Mouse (Mus musculus): ENCODE measurements around the gene Bhmt. TPM values are rescaled to one million over a fixed set of nuclear protein-coding genes. Genes with fewer than 3 reads are reported as not detected.

Bhmt gene
- polyA plus RNA-seq (2012; rRNA removed), result 12.1 and 24.5 TPM in 2 replicates
- 71.1 and 81.8 TPM in 2 replicates for polyA plus RNA-seq (2014; fragmentation: Nextera tagmentation; extraction: Ambion mirVana)

- Histone ChIP-seq H3K4me1 (replicated peaks; ENCODE audit: control insufficient read depth in 2 of 2, insufficient read depth in 2 of 2, low read length in 1 of 2) (peaks cover 0 to 9% of the 10 kb centered on the region in 2 experiments; a peak in 1 of 4 replicates), H3K9me3 (ENCODE audit: control insufficient read depth, low read length) (no peaks in the 10 kb centered on the region), H3K27me3 (ENCODE audit: control insufficient read depth, insufficient read depth, low read length) (no peaks in the 10 kb centered on the region), H3K4me2 (ENCODE audit: low read depth) (peak within 1 kb of the TSS; percentile 47), H3K36me3 (replicated peaks; ENCODE audit: control insufficient read depth, insufficient read depth, low read depth) (no peaks in the 10 kb centered on the region), H3K27ac (no peak within 1 kb of the TSS), H3K4me3 (ENCODE audit: insufficient read depth in 1 of 2, low read depth in 2 of 2, low read length in 2 of 2) (peak within 1 kb of the TSS; percentile 25 to 34), H3K9ac (replicated peaks) (no peak within 1 kb of the TSS)
- DNase-seq (ENCODE audit: low read depth in 3 of 3, low spot score in 3 of 3), result no peak
- ATAC-seq (ENCODE audit: insufficient read depth), result peak; percentile 43; the same call in 1 of the 2 replicates
- no peak for TF ChIP-seq EP300 (IDR thresholded peaks at IDR 0.05; ENCODE audit: low read depth)
- TF ChIP-seq CTCF (IDR thresholded peaks at IDR 0.05; ENCODE audit: low read depth), result no peak
- 53% methylated on average over 19 of the region's 19 CpGs for WGBS (ENCODE audit: insufficient replicate concordance)
Measured at GRCm38 (mm10) chr13:93637282-93638245, at the start of gene Bhmt. Gene Bhmt (minus strand): TSS chr13:93637961.

GRCm38 (mm10) chr13:93687321-93687720 lies 49.6 kb upstream of the Bhmt start:
- Histone ChIP-seq H3K9ac (replicated peaks) (no peak overlapping the region), H3K9me3 (ENCODE audit: control insufficient read depth, low read length) (no peaks in the 10 kb centered on the region), H3K4me3 (ENCODE audit: insufficient read depth in 1 of 2, low read depth in 2 of 2, low read length in 2 of 2) (no peak overlapping the region), H3K4me1 (replicated peaks; ENCODE audit: control insufficient read depth in 2 of 2, insufficient read depth in 2 of 2, low read length in 1 of 2) (no peaks in the 10 kb centered on the region), H3K36me3 (replicated peaks; ENCODE audit: control insufficient read depth, insufficient read depth, low read depth) (no peaks in the 10 kb centered on the region), H3K27ac (no peak overlapping the region), H3K27me3 (ENCODE audit: control insufficient read depth, insufficient read depth, low read length) (no peaks in the 10 kb centered on the region), H3K4me2 (ENCODE audit: low read depth) (no peak overlapping the region)
- TF ChIP-seq EP300 (IDR thresholded peaks at IDR 0.05; ENCODE audit: low read depth), result no peak
- TF ChIP-seq CTCF (IDR thresholded peaks at IDR 0.05; ENCODE audit: low read depth), result no peak
- WGBS (ENCODE audit: insufficient replicate concordance), result 36% methylated on average over 5 of the region's 5 CpGs
- no peak for ATAC-seq (ENCODE audit: insufficient read depth)
- no peak for DNase-seq (ENCODE audit: low read depth in 3 of 3, low spot score in 3 of 3)

- Histone ChIP-seq H3K9me3 (ENCODE audit: control insufficient read depth, low read length) (no peaks in the 10 kb centered on the region), H3K4me3 (ENCODE audit: insufficient read depth in 1 of 2, low read depth in 2 of 2, low read length in 2 of 2) (no peak overlapping the region), H3K9ac (replicated peaks) (no peak overlapping the region), H3K4me2 (ENCODE audit: low read depth) (no peak overlapping the region), H3K4me1 (replicated peaks; ENCODE audit: control insufficient read depth in 2 of 2, insufficient read depth in 2 of 2, low read length in 1 of 2) (no peaks in the 10 kb centered on the region), H3K27me3 (ENCODE audit: control insufficient read depth, insufficient read depth, low read length) (no peaks in the 10 kb centered on the region), H3K27ac (no peak overlapping the region), H3K36me3 (replicated peaks; ENCODE audit: control insufficient read depth, insufficient read depth, low read depth) (no peaks in the 10 kb centered on the region)
- TF ChIP-seq CTCF (IDR thresholded peaks at IDR 0.05; ENCODE audit: low read depth) (no peak), EP300 (IDR thresholded peaks at IDR 0.05; ENCODE audit: low read depth) (no peak)
- ATAC-seq (ENCODE audit: insufficient read depth) (no peak), DNase-seq (ENCODE audit: low read depth in 3 of 3, low spot score in 3 of 3) (no peak)
- WGBS (ENCODE audit: insufficient replicate concordance), result 68% methylated on average over 4 of the region's 4 CpGs
Measured at GRCm38 (mm10) chr13:93685226-93685625, 47.5 kb upstream of the Bhmt start.

DNA sequence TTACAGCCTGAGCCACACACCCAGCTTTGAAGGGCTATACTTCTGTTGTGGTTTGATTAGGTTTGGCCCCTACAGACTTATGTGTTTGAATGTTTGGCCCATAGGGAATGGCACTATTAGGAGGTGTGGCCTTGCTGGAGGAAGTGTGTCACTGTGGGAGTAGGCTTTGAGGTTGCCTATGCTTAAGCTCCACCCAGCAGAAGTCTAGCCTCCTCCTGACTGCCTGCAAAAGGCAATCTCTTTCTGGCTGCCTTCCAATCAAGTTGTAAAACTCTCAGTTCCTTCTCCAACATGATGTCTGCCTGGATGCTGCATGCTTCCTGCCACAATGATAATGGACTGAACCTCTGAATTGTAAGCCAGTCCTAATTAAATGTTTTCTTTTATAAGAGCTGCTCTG lies 45.6 kb upstream of the Bhmt start:
- no peak for DNase-seq (ENCODE audit: low read depth in 3 of 3, low spot score in 3 of 3)
- TF ChIP-seq EP300 (IDR thresholded peaks at IDR 0.05; ENCODE audit: low read depth), result no peak
- TF ChIP-seq CTCF (IDR thresholded peaks at IDR 0.05; ENCODE audit: low read depth), result no peak
- ATAC-seq (ENCODE audit: insufficient read depth), result no peak
- Histone ChIP-seq H3K4me3 (ENCODE audit: insufficient read depth in 1 of 2, low read depth in 2 of 2, low read length in 2 of 2) (no peak overlapping the region), H3K4me1 (replicated peaks; ENCODE audit: control insufficient read depth in 2 of 2, insufficient read depth in 2 of 2, low read length in 1 of 2) (no peaks in the 10 kb centered on the region), H3K9ac (replicated peaks) (no peak overlapping the region), H3K4me2 (ENCODE audit: low read depth) (no peak overlapping the region), H3K27me3 (ENCODE audit: control insufficient read depth, insufficient read depth, low read length) (no peaks in the 10 kb centered on the region), H3K36me3 (replicated peaks; ENCODE audit: control insufficient read depth, insufficient read depth, low read depth) (no peaks in the 10 kb centered on the region), H3K27ac (no peak overlapping the region), H3K9me3 (ENCODE audit: control insufficient read depth, low read length) (no peaks in the 10 kb centered on the region)

DNA sequence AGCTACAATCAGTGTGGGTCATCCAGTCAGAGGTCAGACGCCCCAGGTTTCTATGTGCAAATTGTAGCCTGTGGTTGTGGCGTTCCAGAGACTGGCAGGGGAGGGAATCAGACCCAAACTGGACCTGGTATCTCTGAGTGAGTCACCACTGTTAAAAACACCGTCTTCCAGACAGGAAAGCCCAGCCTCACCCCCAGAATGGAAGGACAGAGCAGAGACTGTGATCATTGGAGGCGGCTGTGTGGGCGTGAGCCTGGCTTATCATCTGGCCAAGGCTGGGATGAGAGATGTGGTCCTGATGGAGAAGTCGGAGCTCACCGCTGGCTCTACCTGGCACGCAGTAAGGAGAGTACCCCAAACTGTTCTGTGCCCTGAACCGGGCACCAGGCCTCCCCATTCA lies 39.1 kb upstream of the Bhmt start:
- H3K9me3 ChIP-seq (ENCODE audit: control insufficient read depth, low read length), result no peaks in the 10 kb centered on the region
- no peaks in the 10 kb centered on the region for H3K4me1 ChIP-seq (replicated peaks; ENCODE audit: control insufficient read depth in 2 of 2, insufficient read depth in 2 of 2, low read length in 1 of 2)
- WGBS (ENCODE audit: insufficient replicate concordance), result 53% methylated on average over 9 of the region's 9 CpGs
- H3K4me3 ChIP-seq (ENCODE audit: insufficient read depth in 1 of 2, low read depth in 2 of 2, low read length in 2 of 2), result no peak overlapping the region
- ATAC-seq (ENCODE audit: insufficient read depth) (no peak), DNase-seq (ENCODE audit: low read depth in 3 of 3, low spot score in 3 of 3) (no peak)
- no peak overlapping the region for H3K27ac ChIP-seq
- H3K27me3 ChIP-seq (ENCODE audit: control insufficient read depth, insufficient read depth, low read length), result peaks cover 4% of the 10 kb centered on the region
- no peaks in the 10 kb centered on the region for H3K36me3 ChIP-seq (replicated peaks; ENCODE audit: control insufficient read depth, insufficient read depth, low read depth)
- no peak overlapping the region for H3K9ac ChIP-seq (replicated peaks)
- no peak overlapping the region for H3K4me2 ChIP-seq (ENCODE audit: low read depth)
- no peak for TF ChIP-seq EP300 (IDR thresholded peaks at IDR 0.05; ENCODE audit: low read depth)
- TF ChIP-seq CTCF (IDR thresholded peaks at IDR 0.05; ENCODE audit: low read depth), result no peak
